Mouse (Mus musculus): ENCODE results near the gene Adarb1. TPM values are rescaled to one million over a fixed set of nuclear protein-coding genes. Genes with fewer than 3 reads are reported as not detected.

The Adarb1 gene
- polyA plus RNA-seq, 1 experiment from 2014 or later: 25.3 TPM

DNA sequence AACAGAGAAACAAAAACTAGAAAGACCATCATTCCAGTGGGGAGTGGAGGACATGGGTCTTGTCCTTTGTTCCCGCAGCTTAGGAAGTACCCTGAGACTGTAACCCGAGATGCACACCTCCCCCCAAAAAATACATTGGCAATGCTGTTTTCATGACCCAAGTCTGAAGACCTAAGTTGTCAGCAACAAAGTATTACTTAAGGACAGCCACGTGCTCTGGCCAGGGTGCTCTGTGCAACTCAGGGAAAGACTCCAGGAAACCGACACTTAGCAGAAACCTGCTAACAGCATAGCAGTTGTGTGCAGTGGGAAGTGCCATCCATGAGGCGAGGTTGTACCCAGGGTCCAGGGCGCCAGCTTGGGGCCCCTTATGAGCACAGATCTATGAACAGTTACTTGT is 22.2 kb upstream of the Adarb1 start:
- Histone ChIP-seq H3K9me3 (ENCODE audit: low read length) (no peaks in the 10 kb centered on the region), H3K4me1 (ENCODE audit: insufficient read depth, low read depth, low read length) (peaks cover 9% of the 10 kb centered on the region; the same call in 1 of the 2 replicates), H3K4me3 (ENCODE audit: low read depth, low read length) (no peak overlapping the region), H3K27ac (ENCODE audit: low read length) (peak overlapping the region; percentile 71), H3K27me3 (replicated peaks; ENCODE audit: insufficient read depth, low read length) (no peaks in the 10 kb centered on the region), H3K36me3 (ENCODE audit: insufficient read depth, low read length) (no peaks in the 10 kb centered on the region), H3K4me2 (replicated peaks; ENCODE audit: low read depth, low read length) (0 out of 2 replicates have a peak overlapping the region, but pooled peaks have one; percentile 6), H3K9ac (replicated peaks; ENCODE audit: low read depth) (no peak overlapping the region)
- DNase-seq (ENCODE audit: low spot score): peak; percentile 75
- ATAC-seq: peak; percentile 33
- WGBS: 32% methylated on average over 6 of the region's 6 CpGs
- TF ChIP-seq EP300 (IDR thresholded peaks at IDR 0.05) (no peak), CTCF (IDR thresholded peaks at IDR 0.05) (no peak)

DNA sequence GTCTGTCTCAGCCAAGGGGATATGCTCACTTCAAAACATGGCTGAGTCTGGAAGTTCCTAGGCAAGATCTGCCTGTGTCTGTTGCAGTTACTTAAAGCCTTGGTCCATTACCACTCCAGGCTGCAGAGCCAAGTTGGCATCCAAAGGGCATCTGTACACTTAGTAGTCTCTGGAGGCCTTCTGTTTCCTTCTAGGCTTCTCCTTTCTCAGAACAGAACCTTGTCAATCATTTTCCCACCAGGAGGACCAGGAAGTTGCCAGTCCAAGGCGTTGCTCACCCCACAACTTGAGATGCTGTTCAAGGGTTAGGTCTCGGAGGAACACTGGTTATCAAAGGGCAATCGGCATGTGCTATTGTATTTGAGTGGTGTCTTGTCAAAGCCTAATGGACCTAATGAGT is 21.0 kb upstream of the Adarb1 start:
- H3K27ac ChIP-seq (ENCODE audit: low read length): no peak overlapping the region
- H3K4me1 ChIP-seq (ENCODE audit: insufficient read depth, low read depth, low read length): peaks cover 9% of the 10 kb centered on the region; the same call in 1 of the 2 replicates
- TF ChIP-seq CTCF (IDR thresholded peaks at IDR 0.05): no peak
- no peak for TF ChIP-seq EP300 (IDR thresholded peaks at IDR 0.05)
- no peak overlapping the region for H3K9ac ChIP-seq (replicated peaks; ENCODE audit: low read depth)
- H3K4me3 ChIP-seq (ENCODE audit: low read depth, low read length): no peak overlapping the region
- H3K27me3 ChIP-seq (replicated peaks; ENCODE audit: insufficient read depth, low read length): no peaks in the 10 kb centered on the region
- H3K36me3 ChIP-seq (ENCODE audit: insufficient read depth, low read length): no peaks in the 10 kb centered on the region
- no peak for DNase-seq (ENCODE audit: low spot score)
- no peak overlapping the region for H3K4me2 ChIP-seq (replicated peaks; ENCODE audit: low read depth, low read length)
- 65% methylated on average over 3 of the region's 3 CpGs for WGBS
- H3K9me3 ChIP-seq (ENCODE audit: low read length): no peaks in the 10 kb centered on the region
- no peak for ATAC-seq

GRCm38 (mm10) chr10:77438021-77438420 is 20.0 kb upstream of the Adarb1 start:
- peaks cover 9% of the 10 kb centered on the region; the same call in 1 of the 2 replicates for H3K4me1 ChIP-seq (ENCODE audit: insufficient read depth, low read depth, low read length)
- H3K36me3 ChIP-seq (ENCODE audit: insufficient read depth, low read length): no peaks in the 10 kb centered on the region
- TF ChIP-seq CTCF (IDR thresholded peaks at IDR 0.05): no peak
- TF ChIP-seq EP300 (IDR thresholded peaks at IDR 0.05): no peak
- H3K9me3 ChIP-seq (ENCODE audit: low read length): no peaks in the 10 kb centered on the region
- DNase-seq (ENCODE audit: low spot score): no peak
- no peak for ATAC-seq
- no peak overlapping the region for H3K27ac ChIP-seq (ENCODE audit: low read length)
- no peak overlapping the region for H3K4me2 ChIP-seq (replicated peaks; ENCODE audit: low read depth, low read length)
- no peaks in the 10 kb centered on the region for H3K27me3 ChIP-seq (replicated peaks; ENCODE audit: insufficient read depth, low read length)
- no peak overlapping the region for H3K4me3 ChIP-seq (ENCODE audit: low read depth, low read length)
- H3K9ac ChIP-seq (replicated peaks; ENCODE audit: low read depth): no peak overlapping the region
- WGBS: 42% methylated on average over 1 of the region's 1 CpGs

DNA sequence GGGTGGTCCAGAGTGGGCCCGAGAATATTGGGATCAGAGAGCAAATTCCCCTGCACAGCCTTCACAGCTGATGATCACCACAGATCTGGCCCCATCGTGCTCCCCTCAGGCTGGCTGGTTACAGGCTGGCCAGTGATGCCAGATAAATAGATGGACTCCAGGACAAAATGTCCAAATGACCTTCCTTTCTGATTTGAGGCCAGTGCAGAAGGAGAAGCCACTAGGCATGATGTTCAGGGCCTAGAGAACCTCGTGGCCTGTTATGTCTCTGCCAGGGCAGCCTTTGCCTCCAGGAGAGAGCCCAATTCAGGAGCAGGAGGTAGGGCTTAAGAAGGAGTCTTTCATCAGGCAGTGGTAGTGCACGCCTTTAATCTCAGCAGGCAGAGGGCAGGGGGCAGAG is 17.3 kb upstream of the Adarb1 start:
- H3K4me3 ChIP-seq (ENCODE audit: low read depth, low read length): no peak overlapping the region
- no peak overlapping the region for H3K27ac ChIP-seq (ENCODE audit: low read length)
- H3K36me3 ChIP-seq (ENCODE audit: insufficient read depth, low read length): no peaks in the 10 kb centered on the region
- no peaks in the 10 kb centered on the region for H3K9me3 ChIP-seq (ENCODE audit: low read length)
- DNase-seq (ENCODE audit: low spot score) (no peak), ATAC-seq (no peak)
- 0 out of 2 replicates have a peak, but pooled peaks cover 3% of the 10 kb centered on the region for H3K4me1 ChIP-seq (ENCODE audit: insufficient read depth, low read depth, low read length)
- H3K27me3 ChIP-seq (replicated peaks; ENCODE audit: insufficient read depth, low read length): no peaks in the 10 kb centered on the region
- TF ChIP-seq EP300 (IDR thresholded peaks at IDR 0.05) (no peak), CTCF (IDR thresholded peaks at IDR 0.05) (no peak)
- 66% methylated on average over 4 of the region's 4 CpGs for WGBS
- no peak overlapping the region for H3K4me2 ChIP-seq (replicated peaks; ENCODE audit: low read depth, low read length)
- H3K9ac ChIP-seq (replicated peaks; ENCODE audit: low read depth): no peak overlapping the region

- H3K9me3 ChIP-seq (ENCODE audit: low read length): no peaks in the 10 kb centered on the region
- no peaks in the 10 kb centered on the region for H3K27me3 ChIP-seq (replicated peaks; ENCODE audit: insufficient read depth, low read length)
- H3K4me3 ChIP-seq (ENCODE audit: low read depth, low read length): no peak overlapping the region
- no peaks in the 10 kb centered on the region for H3K36me3 ChIP-seq (ENCODE audit: insufficient read depth, low read length)
- TF ChIP-seq CTCF (IDR thresholded peaks at IDR 0.05) (no peak), EP300 (IDR thresholded peaks at IDR 0.05) (no peak)
- peak overlapping the region; percentile 43; the same call in 1 of the 2 replicates for H3K27ac ChIP-seq (ENCODE audit: low read length)
- 32% methylated on average over 18 of the region's 18 CpGs for WGBS
- H3K4me2 ChIP-seq (replicated peaks; ENCODE audit: low read depth, low read length): peak overlapping the region; percentile 27
- DNase-seq (ENCODE audit: low spot score): peak; percentile 57
- H3K4me1 ChIP-seq (ENCODE audit: insufficient read depth, low read depth, low read length): 0 out of 2 replicates have a peak, but pooled peaks cover 3% of the 10 kb centered on the region
- H3K9ac ChIP-seq (replicated peaks; ENCODE audit: low read depth): no peak overlapping the region
- peak; percentile 70 for ATAC-seq
Observed at GRCm38 (mm10) chr10:77434457-77435151, 16.5 kb upstream of the Adarb1 start.

GRCm38 (mm10) chr10:77434076-77434456 is 16.0 kb upstream of the Adarb1 start:
- WGBS: 38% methylated on average over 4 of the region's 4 CpGs
- Histone ChIP-seq H3K36me3 (ENCODE audit: insufficient read depth, low read length) (no peaks in the 10 kb centered on the region), H3K9me3 (ENCODE audit: low read length) (no peaks in the 10 kb centered on the region), H3K4me3 (ENCODE audit: low read depth, low read length) (no peak overlapping the region), H3K27me3 (replicated peaks; ENCODE audit: insufficient read depth, low read length) (no peaks in the 10 kb centered on the region), H3K27ac (ENCODE audit: low read length) (peak overlapping the region; percentile 43; the same call in 1 of the 2 replicates), H3K4me2 (replicated peaks; ENCODE audit: low read depth, low read length) (peak overlapping the region; percentile 27), H3K9ac (replicated peaks; ENCODE audit: low read depth) (no peak overlapping the region), H3K4me1 (ENCODE audit: insufficient read depth, low read depth, low read length) (0 out of 2 replicates have a peak, but pooled peaks cover 3% of the 10 kb centered on the region)
- DNase-seq (ENCODE audit: low spot score): no peak
- TF ChIP-seq EP300 (IDR thresholded peaks at IDR 0.05): no peak
- TF ChIP-seq CTCF (IDR thresholded peaks at IDR 0.05): no peak
- peak; percentile 33 for ATAC-seq

All from lung, postnatal 0 days (tissue).